In genomic region chr2:164142021-164142420, GRCm38 (mm10) we compare ENCODE assay signal across 10 mouse cellular contexts. TPM values are rescaled to one million over a fixed set of nuclear protein-coding genes. Genes with fewer than 3 reads are reported as not detected.
DNase-seq lines count a peak whose midpoint lies in the region; ATAC-seq and TF ChIP-seq lines count a peak whose summit lies in the region.
"Had no signal": no experiment of that assay in that cellular context is flagged by ENCODE, and none has a peak within 500 bp of the region (broad histone marks: within the 10 kb centered on the region; RNA-seq: fewer than 3 reads in every experiment).

No protein-coding gene starts in this region.

- H3K9me3 ChIP-seq in hindbrain, embryonic 10.5 days: no peaks in the 10 kb centered on the region
- no peaks in the 10 kb centered on the region for H3K9me3 ChIP-seq in hindbrain, embryonic 11.5 days (ENCODE audit: control insufficient read depth, low read length)
- H3K9me3 ChIP-seq in embryonic facial prominence, embryonic 11.5 days (replicated peaks; ENCODE audit: control insufficient read depth, low read length): no peaks in the 10 kb centered on the region
- H3K9me3 ChIP-seq in hindbrain, embryonic 12.5 days (replicated peaks): no peaks in the 10 kb centered on the region

- no peaks in the 10 kb centered on the region for H3K27me3 ChIP-seq in hindbrain, embryonic 10.5 days (ENCODE audit: insufficient read depth, poor library complexity, severe bottlenecking)
- no peaks in the 10 kb centered on the region for H3K27me3 ChIP-seq in hindbrain, embryonic 11.5 days (ENCODE audit: control insufficient read depth, insufficient read depth, low read length)
- H3K27me3 ChIP-seq in embryonic facial prominence, embryonic 11.5 days (ENCODE audit: control insufficient read depth, insufficient read depth, low read length): no peaks in the 10 kb centered on the region
- H3K27me3 ChIP-seq in hindbrain, embryonic 12.5 days: no peaks in the 10 kb centered on the region
- no peaks in the 10 kb centered on the region for H3K27me3 ChIP-seq in thymus, adult 2 months (ENCODE audit: control insufficient read depth, insufficient read depth, low read length)

- no peak for TF ChIP-seq CTCF in thymus, adult 2 months (IDR thresholded peaks at IDR 0.05; ENCODE audit: borderline replicate concordance, control insufficient read depth, extremely low read depth, insufficient read depth, low read length, poor library complexity)

- H3K4me3 ChIP-seq in hindbrain, embryonic 10.5 days: no peak overlapping the region
- H3K4me3 ChIP-seq in hindbrain, embryonic 11.5 days (ENCODE audit: low read depth, low read length): no peak overlapping the region
- H3K4me3 ChIP-seq in embryonic facial prominence, embryonic 11.5 days (ENCODE audit: low read depth, low read length): no peak overlapping the region
- H3K4me3 ChIP-seq in hindbrain, embryonic 12.5 days: no peak overlapping the region
- no peak overlapping the region for H3K4me3 ChIP-seq in thymus, adult 2 months (ENCODE audit: control insufficient read depth, insufficient read depth, low read length)

- no peak for ATAC-seq in hindbrain, embryonic 11.5 days (ENCODE audit: low FRiP score)
- no peak for ATAC-seq in embryonic facial prominence, embryonic 11.5 days (replicated peaks; ENCODE audit: insufficient number of reproducible peaks, low FRiP score, low TSS enrichment, low read depth)
- ATAC-seq in hindbrain, embryonic 12.5 days (ENCODE audit: low FRiP score): no peak
- peak; percentile 38; the same call in 1 of the 2 replicates for ATAC-seq in megakaryocyte-erythroid progenitor cell, adult 5-6 weeks (replicated peaks; ENCODE audit: low FRiP score, low TSS enrichment, poor library complexity, severe bottlenecking)

- no peak overlapping the region for H3K4me2 ChIP-seq in hindbrain, embryonic 11.5 days (replicated peaks; ENCODE audit: low read depth, low read length)
- H3K4me2 ChIP-seq in embryonic facial prominence, embryonic 11.5 days (ENCODE audit: low read depth, low read length): no peak overlapping the region
- H3K4me2 ChIP-seq in hindbrain, embryonic 12.5 days (replicated peaks): no peak overlapping the region

- no peak overlapping the region for H3K9ac ChIP-seq in hindbrain, embryonic 11.5 days (ENCODE audit: low read depth, low read length)
- H3K9ac ChIP-seq in embryonic facial prominence, embryonic 11.5 days (replicated peaks; ENCODE audit: low read length): no peak overlapping the region; the same call in 1 of the 2 replicates
- H3K9ac ChIP-seq in hindbrain, embryonic 12.5 days: no peak overlapping the region

- whole genome bisulfite sequencing in hindbrain, embryonic 10.5 days: 68% methylated on average over 10 of the region's 10 CpGs
- whole genome bisulfite sequencing in hindbrain, embryonic 11.5 days: 66% methylated on average over 10 of the region's 10 CpGs
- 33% methylated on average over 10 of the region's 10 CpGs for WGBS in embryonic facial prominence, embryonic 11.5 days
- 49% methylated on average over 10 of the region's 10 CpGs for WGBS in hindbrain, embryonic 12.5 days
- WGBS in thymus, adult 2 months: 97% methylated on average over 10 of the region's 10 CpGs

- H3K36me3 ChIP-seq in hindbrain, embryonic 10.5 days: peaks cover 15% of the 10 kb centered on the region
- no peaks in the 10 kb centered on the region for H3K36me3 ChIP-seq in hindbrain, embryonic 11.5 days (ENCODE audit: control insufficient read depth, insufficient read depth, low read length)
- H3K36me3 ChIP-seq in embryonic facial prominence, embryonic 11.5 days (replicated peaks; ENCODE audit: control insufficient read depth, insufficient read depth, low read depth, low read length): no peaks in the 10 kb centered on the region
- no peaks in the 10 kb centered on the region for H3K36me3 ChIP-seq in hindbrain, embryonic 12.5 days
- H3K36me3 ChIP-seq in thymus, adult 2 months (ENCODE audit: control insufficient read depth, insufficient read depth, low read length): peaks cover 50% of the 10 kb centered on the region

- DNase-seq in hindbrain, embryonic 10.5 days (ENCODE audit: low spot score): no peak
- no peak for DNase-seq in hindbrain, embryonic 11.5 days (ENCODE audit: low spot score)
- peak; percentile 47 for DNase-seq in embryonic facial prominence, embryonic 11.5 days (ENCODE audit: low spot score)
- DNase-seq in T-cell, adult 2 months (ENCODE audit: low spot score): no peak
- no peak for DNase-seq in urinary bladder, postnatal 25 days (ENCODE audit: low spot score)
- DNase-seq in thymus, adult 2 months: no peak

- H3K27ac ChIP-seq in hindbrain, embryonic 10.5 days: peak overlapping the region; percentile 62; the same call in 1 of the 2 replicates
- H3K27ac ChIP-seq in hindbrain, embryonic 11.5 days (ENCODE audit: low read depth, low read length): no peak overlapping the region; the same call in 1 of the 2 replicates
- H3K27ac ChIP-seq in embryonic facial prominence, embryonic 11.5 days (replicated peaks; ENCODE audit: low read depth, low read length): peak overlapping the region; percentile 57
- H3K27ac ChIP-seq in hindbrain, embryonic 12.5 days: peak overlapping the region; percentile 84
- no peak overlapping the region for H3K27ac ChIP-seq in thymus, adult 2 months (ENCODE audit: control insufficient read depth, insufficient read depth, low read length)
- H3K27ac ChIP-seq: macrophage had no signal

- no peak for TF ChIP-seq POLR2A in thymus, adult 2 months (IDR thresholded peaks at IDR 0.05; ENCODE audit: control insufficient read depth, extremely low read depth, insufficient read depth, low read length, poor library complexity)

- H3K4me1 ChIP-seq in hindbrain, embryonic 10.5 days (replicated peaks): peaks cover 28% of the 10 kb centered on the region
- H3K4me1 ChIP-seq in hindbrain, embryonic 11.5 days (replicated peaks; ENCODE audit: control insufficient read depth, insufficient read depth, low read length): no peaks in the 10 kb centered on the region
- H3K4me1 ChIP-seq in embryonic facial prominence, embryonic 11.5 days (ENCODE audit: control insufficient read depth, insufficient read depth, low read length): no peaks in the 10 kb centered on the region
- peaks cover 36% of the 10 kb centered on the region for H3K4me1 ChIP-seq in hindbrain, embryonic 12.5 days
- no peaks in the 10 kb centered on the region for H3K4me1 ChIP-seq in thymus, adult 2 months (replicated peaks; ENCODE audit: control insufficient read depth, insufficient read depth, low read length)

RNA-seq across cellular contexts. Expression of gene Kcns1, which starts 28.9 kb away (rescaled TPM):
- not detected in 2 replicates for polyA plus RNA-seq in hindbrain, embryonic 10.5 days (2016; fragmentation: Nextera tagmentation; extraction: Ambion mirVana)
- polyA plus RNA-seq in hindbrain, embryonic 11.5 days (2014; fragmentation: Nextera tagmentation; extraction: Ambion mirVana): 0.28 TPM in 1 of 2 replicates, not detected in the other
- 0.07 and 0.20 TPM in 2 replicates for polyA plus RNA-seq in embryonic facial prominence, embryonic 11.5 days (2014; fragmentation: Nextera tagmentation; extraction: Ambion mirVana)
- polyA plus RNA-seq in hindbrain, embryonic 12.5 days (2016; fragmentation: Nextera tagmentation; extraction: Ambion mirVana): 0.27 and 0.30 TPM in 2 replicates
- total RNA-seq in megakaryocyte-erythroid progenitor cell, adult 5-6 weeks (2014; fragmentation: Nextera tagmentation): 0.26 and 0.40 TPM in 2 replicates
- total RNA-seq in megakaryocyte-erythroid progenitor cell, adult 5-6 weeks (2017): 0.88 and 2.2 TPM in 2 replicates
- 0.07 TPM in 1 of 2 replicates, not detected in the other for polyA plus RNA-seq in thymus, adult 2 months (2012; rRNA removed)
- total RNA-seq: MEL had no signal
- polyA plus RNA-seq: macrophage had no signal

RNA-seq across cellular contexts. Expression of gene Wfdc5, which starts 40.5 kb away (rescaled TPM):
- polyA plus RNA-seq in hindbrain, embryonic 10.5 days (2016; fragmentation: Nextera tagmentation; extraction: Ambion mirVana): not detected in 2 replicates
- polyA plus RNA-seq in hindbrain, embryonic 11.5 days (2014; fragmentation: Nextera tagmentation; extraction: Ambion mirVana): not detected in 2 replicates
- polyA plus RNA-seq in embryonic facial prominence, embryonic 11.5 days (2014; fragmentation: Nextera tagmentation; extraction: Ambion mirVana): not detected in 2 replicates
- polyA plus RNA-seq in hindbrain, embryonic 12.5 days (2016; fragmentation: Nextera tagmentation; extraction: Ambion mirVana): not detected in 2 replicates
- total RNA-seq in megakaryocyte-erythroid progenitor cell, adult 5-6 weeks (2014; fragmentation: Nextera tagmentation): not detected in 2 replicates
- total RNA-seq in megakaryocyte-erythroid progenitor cell, adult 5-6 weeks (2017): not detected in 2 replicates
- 0.11 and 0.65 TPM in 2 replicates for polyA plus RNA-seq in thymus, adult 2 months (2012; rRNA removed)
- total RNA-seq: MEL had no signal
- polyA plus RNA-seq: macrophage had no signal

RNA-seq across cellular contexts. Expression of gene Wfdc12, which starts 48.4 kb away (rescaled TPM):
- polyA plus RNA-seq in hindbrain, embryonic 10.5 days (2016; fragmentation: Nextera tagmentation; extraction: Ambion mirVana): not detected in 2 replicates
- not detected in 2 replicates for polyA plus RNA-seq in hindbrain, embryonic 11.5 days (2014; fragmentation: Nextera tagmentation; extraction: Ambion mirVana)
- not detected in 2 replicates for polyA plus RNA-seq in embryonic facial prominence, embryonic 11.5 days (2014; fragmentation: Nextera tagmentation; extraction: Ambion mirVana)
- polyA plus RNA-seq in hindbrain, embryonic 12.5 days (2016; fragmentation: Nextera tagmentation; extraction: Ambion mirVana): 0.31 TPM in 1 of 2 replicates, not detected in the other
- not detected in 2 replicates for total RNA-seq in megakaryocyte-erythroid progenitor cell, adult 5-6 weeks (2014; fragmentation: Nextera tagmentation)
- total RNA-seq in megakaryocyte-erythroid progenitor cell, adult 5-6 weeks (2017): not detected in 2 replicates
- 0.42 TPM in 1 of 2 replicates, not detected in the other for polyA plus RNA-seq in thymus, adult 2 months (2012; rRNA removed)
- total RNA-seq: MEL had no signal
- polyA plus RNA-seq: macrophage had no signal

RNA-seq across cellular contexts. Expression of gene Wfdc15a, which starts 57.9 kb away (rescaled TPM):
- not detected in 2 replicates for polyA plus RNA-seq in hindbrain, embryonic 10.5 days (2016; fragmentation: Nextera tagmentation; extraction: Ambion mirVana)
- not detected in 2 replicates for polyA plus RNA-seq in hindbrain, embryonic 11.5 days (2014; fragmentation: Nextera tagmentation; extraction: Ambion mirVana)
- not detected in 2 replicates for polyA plus RNA-seq in embryonic facial prominence, embryonic 11.5 days (2014; fragmentation: Nextera tagmentation; extraction: Ambion mirVana)
- not detected in 2 replicates for polyA plus RNA-seq in hindbrain, embryonic 12.5 days (2016; fragmentation: Nextera tagmentation; extraction: Ambion mirVana)
- not detected in 2 replicates for total RNA-seq in megakaryocyte-erythroid progenitor cell, adult 5-6 weeks (2014; fragmentation: Nextera tagmentation)
- not detected in 2 replicates for total RNA-seq in megakaryocyte-erythroid progenitor cell, adult 5-6 weeks (2017)
- not detected in 2 replicates for polyA plus RNA-seq in thymus, adult 2 months (2012; rRNA removed)
- total RNA-seq: MEL had no signal
- polyA plus RNA-seq: macrophage had no signal

Comparison
In these comparisons a context has a peak if more than half of its experiments do, and no peak if none do; other contexts are left out.
1. H3K27ac ChIP-seq: peak in hindbrain, embryonic 10.5 days (single experiment), embryonic facial prominence, embryonic 11.5 days (single experiment) and hindbrain, embryonic 12.5 days (single experiment); none in hindbrain, embryonic 11.5 days (single experiment) and thymus, adult 2 months (single experiment).